Mouse (Mus musculus): ENCODE results near the gene Drd1.

DNA sequence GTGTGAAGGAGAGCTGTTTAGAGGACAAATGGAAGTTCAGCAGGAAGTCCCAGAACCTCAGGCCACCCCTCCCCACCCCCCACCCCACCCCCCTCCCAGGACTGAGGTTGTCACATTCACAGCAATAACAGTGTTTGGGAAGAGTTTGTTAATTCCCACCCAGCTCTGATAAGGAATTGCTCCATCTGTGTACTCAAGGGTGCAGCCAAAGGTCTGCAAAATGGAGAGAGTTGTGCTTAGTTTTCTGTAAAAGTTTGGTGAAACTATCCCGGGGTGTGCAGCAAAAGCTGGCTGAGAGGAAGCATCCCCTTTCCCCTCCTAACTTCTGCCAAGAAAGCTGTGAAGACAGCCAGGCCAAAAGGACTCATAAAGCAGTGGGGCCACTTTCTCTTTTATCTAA, 17.6 kb upstream of the Drd1 start:
- TF ChIP-seq CTCF (IDR thresholded peaks at IDR 0.05; ENCODE audit: insufficient read depth, low read length) = no peak
- TF ChIP-seq POLR2A (IDR thresholded peaks at IDR 0.05; ENCODE audit: borderline replicate concordance, extremely low read depth, low read depth, low read length) = no peak
